Mouse (Mus musculus): ENCODE measurements around the gene Rpl29. TPM values are rescaled to one million over a fixed set of nuclear protein-coding genes. Genes with fewer than 3 reads are reported as not detected.

The Rpl29 gene
- total RNA-seq (2021), result 100 to 1,000 TPM; 456 to 462 TPM
- long read RNA-seq, experiment 1, transcript Rpl29-201 (4 exons, 710 nt), result minor isoform, 13 of 73 reads
- long read RNA-seq, experiment 1, transcript Rpl29-203 (4 exons, 733 nt), result major isoform, 55 of 73 reads
- long read RNA-seq, experiment 1, partial matches to known transcripts, result 1 of 73 reads
- long read RNA-seq, experiment 1, other reads (novel, unspliced or antisense), result 2 of 73 reads
- long read RNA-seq, experiment 2, transcript Rpl29-201 (4 exons, 710 nt), result minor isoform, 16 of 77 reads
- long read RNA-seq, experiment 2, transcript Rpl29-203 (4 exons, 733 nt), result major isoform, 59 of 77 reads
- long read RNA-seq, experiment 2, partial matches to known transcripts, result 0 of 77 reads
- long read RNA-seq, experiment 2, other reads (novel, unspliced or antisense), result 2 of 77 reads

DNA sequence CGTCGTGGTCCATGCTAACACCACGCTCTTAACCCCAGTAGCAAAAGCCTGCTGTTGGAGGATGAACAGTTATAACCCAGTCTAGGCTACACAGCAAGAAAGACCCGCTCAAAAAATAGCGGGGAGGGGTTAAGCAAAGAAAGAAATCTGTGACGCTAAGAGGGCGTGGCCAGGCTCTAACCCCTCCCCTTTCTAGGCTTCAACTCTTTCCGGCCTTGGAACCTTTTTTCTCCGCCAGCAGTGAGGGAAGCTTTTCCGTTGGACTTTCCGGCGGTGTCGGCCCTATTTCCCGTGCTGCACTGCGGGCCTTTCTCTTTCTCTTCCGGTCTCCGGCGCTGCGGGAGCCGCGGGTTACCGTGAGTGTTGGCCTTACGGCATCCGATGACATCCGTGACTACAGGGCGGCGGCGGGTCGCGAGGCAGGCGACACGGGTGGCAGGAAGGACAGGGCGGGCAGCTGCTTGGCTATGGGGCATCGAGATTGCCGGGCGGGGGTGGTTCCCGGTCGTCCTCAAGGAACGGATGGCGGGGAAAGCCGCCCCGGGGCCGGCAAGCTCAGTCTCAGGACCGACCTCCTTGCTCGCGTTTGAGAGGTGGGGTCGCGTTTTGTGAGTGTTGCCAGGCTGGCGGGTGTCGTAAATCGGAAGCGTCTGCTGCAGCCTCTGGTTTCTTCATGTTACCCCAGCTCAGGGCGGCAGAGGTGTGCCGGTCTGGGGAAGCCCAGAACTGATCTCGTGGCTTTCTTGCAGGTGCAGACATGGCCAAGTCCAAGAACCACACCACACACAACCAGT is at the start of gene Rpl29:
Rpl29 (plus strand) TSS at position 234 of the 794 bp plus-strand sequence.
- DNase-seq, result peak; percentile 93

DNA sequence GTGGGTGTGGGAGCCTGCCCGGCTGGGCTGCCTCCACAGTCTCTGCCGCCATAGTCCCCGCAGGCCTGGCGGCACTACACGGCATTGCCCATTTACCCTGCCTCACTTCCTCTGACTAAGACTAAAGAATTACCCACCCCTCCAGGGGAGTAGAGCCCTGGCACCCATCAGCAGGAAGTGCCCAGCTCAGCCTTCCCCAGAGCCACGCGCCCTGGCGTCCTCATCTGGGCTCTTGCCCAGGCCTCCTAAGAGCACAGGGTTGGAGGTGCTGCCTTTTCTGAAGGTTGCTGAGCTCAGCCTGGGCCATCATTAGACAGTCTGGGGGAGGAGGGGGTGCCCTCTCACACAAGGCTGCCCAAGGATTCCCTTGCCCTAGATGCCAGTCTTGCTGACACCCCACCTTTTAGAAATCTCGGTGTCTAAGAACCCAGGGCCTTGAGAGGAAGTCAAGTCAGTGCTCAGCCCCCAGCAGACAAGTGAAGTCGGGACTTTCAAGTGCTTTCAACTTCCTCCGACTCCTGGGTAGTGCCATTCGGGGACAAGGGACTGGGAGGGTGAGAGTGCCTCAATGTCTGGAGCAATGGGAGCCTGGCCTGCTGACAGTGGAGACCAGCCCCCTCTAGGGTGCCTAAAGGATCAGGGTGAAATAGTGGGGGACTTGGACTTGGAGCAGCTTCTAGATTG is 42.9 kb upstream of the Rpl29 start:
- no peak for DNase-seq

DNA sequence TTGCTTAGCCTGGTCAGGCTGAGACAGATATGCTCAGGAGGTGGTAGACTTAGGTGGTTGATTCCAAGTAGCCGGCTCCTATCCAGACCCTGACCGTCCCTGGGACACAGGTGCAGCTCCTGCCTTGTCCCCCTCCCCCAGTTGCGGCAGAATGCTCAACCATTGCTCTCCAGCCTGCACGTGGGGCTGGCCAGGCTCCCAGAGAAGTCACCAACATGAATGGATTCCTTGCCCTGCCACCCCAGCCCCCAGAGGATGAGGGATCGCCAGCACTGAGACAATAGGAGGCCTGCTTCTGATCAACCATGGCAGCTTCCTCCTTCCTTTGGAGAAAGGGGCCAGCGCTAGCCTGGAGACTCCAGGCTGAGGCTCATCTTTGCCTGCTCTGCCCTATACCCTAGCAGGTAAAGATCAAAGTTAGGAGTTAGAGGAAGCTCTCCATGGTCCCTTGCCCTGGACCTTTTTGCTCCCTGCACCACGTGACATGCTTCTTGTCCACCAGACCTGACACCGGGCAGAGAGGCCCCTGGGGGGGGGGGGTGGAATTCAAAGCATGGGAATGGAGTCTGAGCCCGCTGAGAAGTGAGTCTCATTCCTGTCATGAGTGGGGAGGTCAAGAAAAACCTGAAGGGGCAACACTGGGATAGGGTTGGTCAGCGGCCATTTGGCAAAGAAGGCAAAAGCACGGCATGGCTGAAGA is 36.3 kb upstream of the Rpl29 start:
- DNase-seq, result no peak

DNA sequence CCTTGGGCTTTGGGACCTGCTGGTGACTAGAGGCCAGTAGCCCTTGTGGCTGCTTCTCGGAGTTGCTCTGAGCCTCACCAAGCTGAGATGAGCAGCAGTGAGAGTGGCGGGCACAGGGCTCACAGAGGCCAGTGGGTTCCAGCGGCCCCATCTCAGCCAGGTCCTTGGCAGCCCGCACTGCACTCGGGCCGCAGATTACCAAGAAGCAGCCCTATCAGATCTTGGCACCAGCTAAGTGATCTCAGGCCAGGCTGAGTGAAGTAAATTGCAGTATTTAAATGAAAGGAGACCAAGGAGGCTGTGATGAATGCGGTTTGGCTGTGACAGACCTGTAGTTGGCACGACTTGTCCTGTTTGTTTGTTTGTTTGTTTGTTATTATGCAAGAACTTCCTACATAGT is 35.7 kb upstream of the Rpl29 start:
- no peak for DNase-seq

DNA sequence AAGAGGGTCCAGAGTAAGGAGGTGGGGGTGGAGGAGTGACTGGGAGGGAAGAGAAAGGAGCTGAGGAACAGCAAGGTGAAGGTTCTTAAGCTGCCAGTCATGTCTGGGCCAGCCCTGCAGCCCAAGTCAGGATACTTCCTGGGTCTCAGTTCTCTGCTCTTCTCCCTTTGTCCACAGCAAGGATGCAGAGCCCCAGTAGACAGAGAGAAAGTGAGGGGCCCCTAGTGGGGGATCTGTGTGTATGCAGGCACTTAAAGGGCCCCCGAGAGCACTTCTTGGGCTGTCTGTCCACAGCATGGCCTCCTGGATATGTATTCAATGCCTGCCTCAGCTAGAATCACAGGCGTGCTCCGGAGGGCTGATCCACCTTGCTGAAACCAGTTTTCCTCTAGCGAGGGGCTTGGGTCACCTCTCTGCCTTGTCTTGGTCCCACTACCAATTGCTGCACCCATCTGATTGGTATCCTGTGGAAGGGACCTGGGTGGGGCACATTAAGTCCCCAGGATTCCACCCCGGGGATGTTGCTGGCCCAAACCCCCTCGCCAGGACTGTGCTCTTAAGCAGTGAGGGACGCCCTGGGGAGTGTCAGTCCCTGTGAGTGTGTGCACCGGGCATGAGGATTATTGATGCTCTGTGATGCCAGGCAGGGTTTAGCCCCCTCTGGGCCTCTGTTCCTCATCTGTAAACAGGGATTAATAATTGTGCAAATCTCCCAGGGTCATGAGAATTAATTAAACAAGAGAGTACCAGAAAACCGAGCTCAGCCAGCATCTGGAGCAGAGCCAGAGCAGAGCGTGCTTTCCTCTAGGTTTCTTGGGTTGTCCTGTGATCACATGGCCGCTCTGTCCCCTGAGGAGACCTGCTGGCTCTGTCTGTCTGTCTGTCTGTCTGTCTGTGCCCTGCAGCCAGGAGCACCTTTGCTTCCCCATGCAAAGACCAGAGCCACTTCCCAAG is 34.3 kb upstream of the Rpl29 start:
- no peak for DNase-seq

DNA sequence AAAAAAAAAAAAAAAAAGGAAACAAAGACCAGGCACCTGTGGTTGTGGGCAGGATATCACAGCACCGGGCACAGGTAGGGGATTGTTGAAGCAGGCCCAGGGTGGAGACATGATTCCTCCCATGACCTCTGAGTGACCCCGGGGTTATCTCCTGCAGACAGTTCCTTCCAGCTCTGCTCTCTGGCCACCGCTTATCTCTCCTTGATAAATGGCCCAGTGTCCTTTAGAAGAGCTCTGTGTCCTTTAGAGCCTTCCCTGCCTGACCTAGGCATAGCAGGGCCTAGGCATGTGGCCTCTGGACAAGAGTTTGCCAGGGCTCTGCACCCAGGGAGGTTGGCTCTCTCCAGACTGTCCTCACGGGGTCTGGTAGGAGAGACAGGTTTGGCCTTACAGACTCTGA is 31.5 kb upstream of the Rpl29 start:
- no peak for DNase-seq

DNA sequence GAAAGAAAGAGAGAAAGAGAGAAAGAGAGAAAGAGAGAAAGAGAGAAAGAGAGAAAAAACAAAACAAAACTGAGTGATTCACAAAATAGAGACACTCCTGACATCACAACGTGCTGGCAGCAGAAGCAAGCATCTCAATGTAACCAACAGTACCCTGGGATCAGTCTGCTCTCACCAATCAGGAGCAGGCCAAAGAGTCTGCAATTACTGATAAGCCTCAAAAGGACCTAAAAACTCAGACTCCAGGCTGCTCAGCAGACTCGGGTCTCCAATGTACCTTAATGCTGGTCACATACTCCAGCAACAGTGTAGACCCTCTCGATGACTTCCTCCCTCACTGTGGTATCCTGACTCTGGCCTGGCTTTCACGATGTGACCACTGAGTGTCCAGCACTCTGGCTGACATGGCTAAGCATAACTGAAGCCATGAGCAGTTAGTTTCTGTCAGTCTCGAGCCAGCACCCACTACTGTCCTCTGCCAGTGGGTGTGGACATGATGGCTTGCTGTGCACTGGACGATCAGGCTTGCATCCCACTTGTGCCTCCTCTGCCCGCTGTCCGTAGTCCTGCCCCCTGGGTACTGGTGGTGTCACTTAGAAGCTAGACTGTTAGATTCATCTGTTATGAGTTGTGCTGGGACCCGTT is 30.5 kb upstream of the Rpl29 start:
- no peak for DNase-seq

DNA sequence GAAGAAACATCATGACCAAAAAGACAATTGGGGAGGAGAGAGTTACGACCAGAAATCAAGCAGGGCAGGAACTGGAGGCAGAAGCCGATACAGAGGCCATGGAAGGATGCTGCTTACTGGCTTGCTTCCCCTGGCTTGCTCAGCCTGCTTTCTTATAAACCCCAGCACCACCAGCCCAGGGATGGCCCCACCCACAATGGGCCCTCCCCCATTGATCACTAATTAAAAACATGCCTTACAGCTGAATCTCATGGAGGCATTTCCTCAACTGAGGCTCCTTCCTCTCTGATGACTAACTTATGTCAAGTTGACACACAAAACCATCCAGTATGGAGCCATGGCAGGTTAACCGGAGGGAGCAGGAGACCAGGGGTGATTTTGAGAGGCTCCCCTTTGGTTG is 29.4 kb upstream of the Rpl29 start:
- no peak for DNase-seq

DNA sequence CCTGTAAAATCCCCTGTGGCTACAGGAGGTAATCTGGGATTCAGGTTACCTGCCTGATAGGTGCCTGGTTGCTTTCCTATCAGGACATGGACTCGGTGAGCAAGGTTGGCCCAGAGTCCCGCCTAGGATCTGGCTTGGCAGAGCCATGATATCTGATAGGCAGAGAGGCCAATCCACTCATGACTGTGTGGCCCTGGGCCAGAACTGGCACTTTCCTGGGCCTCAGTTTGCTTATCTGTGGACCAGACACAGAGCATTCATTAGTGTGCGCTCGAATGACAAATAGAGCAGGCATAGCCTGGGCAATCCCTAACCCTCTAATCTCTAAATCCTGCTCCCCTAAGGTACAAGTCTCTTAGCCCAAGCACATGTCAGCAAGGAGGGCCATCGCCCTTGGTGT is 27.1 kb upstream of the Rpl29 start:
- DNase-seq, result no peak

DNA sequence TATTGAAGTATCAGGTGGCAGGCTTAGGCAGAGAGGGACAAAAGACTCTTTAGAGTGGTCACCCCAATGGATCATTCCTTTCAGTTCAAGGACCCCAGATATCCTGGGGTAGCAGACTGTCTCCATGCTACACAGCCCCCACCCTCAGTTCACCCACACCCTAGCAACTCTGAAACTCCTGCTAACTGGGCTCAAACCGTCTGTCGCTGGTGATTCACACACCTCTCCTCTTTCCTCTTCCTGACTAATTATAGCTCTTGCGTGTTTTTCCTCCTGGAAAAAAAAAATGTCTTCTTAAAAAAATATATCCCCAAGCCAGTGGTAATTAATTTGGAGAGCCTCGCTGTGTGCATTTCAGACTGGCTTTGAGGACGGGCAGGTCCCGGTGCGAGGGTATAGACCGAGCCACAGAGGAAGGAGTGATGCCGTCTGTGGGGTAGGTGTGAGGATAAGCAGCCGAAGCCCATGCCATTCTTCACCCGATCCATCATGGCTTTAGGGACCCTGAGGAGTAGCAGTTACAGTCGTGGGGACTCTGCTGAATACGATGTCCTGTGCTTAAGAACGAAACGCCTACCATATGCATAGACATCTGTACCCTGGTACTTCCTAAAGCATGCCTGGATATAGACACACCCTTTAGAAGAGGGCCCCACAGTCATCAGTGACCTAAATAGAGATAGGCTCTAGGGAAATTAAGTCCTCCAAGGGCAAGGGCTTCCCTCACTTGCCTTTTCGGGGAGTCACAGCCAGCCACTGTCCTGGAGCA is 26.5 kb upstream of the Rpl29 start:
- no peak for DNase-seq

DNA sequence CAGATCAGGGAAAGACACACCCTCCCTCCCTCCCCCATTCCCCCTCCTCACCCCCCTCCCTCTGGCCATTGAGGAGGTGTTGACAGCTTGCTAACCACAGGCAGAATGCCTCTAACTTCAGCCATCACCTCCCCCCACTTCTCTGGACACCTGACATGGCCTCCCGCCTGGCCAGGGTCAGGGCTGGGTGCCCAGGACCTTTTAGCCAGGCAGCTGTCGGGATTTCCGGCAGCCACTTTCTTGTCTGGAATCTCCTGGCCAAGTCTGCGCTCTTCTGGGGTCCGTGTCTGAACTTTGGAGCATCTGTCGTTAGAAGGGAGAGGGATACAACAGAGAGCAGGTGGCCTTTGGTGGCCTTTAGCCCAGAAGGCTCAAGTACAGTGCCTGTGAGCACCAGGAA is 24.0 kb upstream of the Rpl29 start:
- DNase-seq, result peak; percentile 71

DNA sequence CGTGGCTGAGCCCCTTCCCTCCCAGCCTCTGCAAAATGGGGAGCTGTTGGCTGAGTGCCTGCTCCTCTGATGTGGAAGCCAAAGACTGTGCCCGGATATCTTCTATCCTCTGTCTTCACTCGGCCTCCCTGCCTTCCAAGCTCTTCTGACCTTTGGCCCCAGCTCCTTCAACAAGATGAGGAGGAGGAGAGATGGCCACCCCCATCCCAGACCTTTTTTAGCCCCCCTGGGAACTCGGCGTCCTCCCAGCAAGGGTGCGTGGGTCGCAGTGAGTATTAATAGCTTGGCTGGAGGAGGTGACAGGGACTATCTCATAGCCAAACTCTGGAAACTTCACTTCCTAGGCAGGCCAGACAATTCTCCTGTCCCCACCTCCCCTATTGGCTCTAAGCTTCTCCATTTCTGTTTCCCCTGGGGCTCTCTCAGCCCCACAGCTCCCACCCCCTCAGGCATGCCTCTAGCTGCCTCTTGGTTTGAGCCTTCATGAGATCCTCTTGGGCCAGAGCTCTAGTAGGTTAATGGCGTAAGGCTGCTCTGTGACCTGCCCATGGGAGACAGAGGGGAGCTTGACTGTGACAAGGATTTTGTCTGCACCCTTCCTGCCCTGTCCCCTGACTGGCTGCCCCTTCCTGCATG is 22.7 kb upstream of the Rpl29 start:
- no peak for DNase-seq

DNA sequence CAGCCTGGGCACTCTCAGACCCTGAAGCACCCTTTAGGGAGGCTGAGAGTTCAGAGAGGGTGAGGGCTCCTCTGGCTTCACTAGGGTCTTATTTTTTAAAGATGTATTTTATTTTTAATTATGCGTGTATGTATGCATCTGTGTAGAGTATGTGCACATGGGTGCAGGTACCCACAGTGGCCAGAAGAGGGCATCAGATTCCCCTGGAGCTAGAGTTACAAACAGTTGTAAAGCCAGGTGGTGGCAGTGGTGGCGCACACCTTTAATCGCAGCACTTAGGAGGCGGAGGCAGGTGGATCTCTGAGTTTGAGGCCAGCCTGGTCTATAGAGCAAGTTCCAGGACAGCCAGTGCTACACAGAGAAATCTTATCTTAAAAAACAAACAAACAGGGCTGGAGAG is 20.2 kb upstream of the Rpl29 start:
- DNase-seq, result no peak

DNA sequence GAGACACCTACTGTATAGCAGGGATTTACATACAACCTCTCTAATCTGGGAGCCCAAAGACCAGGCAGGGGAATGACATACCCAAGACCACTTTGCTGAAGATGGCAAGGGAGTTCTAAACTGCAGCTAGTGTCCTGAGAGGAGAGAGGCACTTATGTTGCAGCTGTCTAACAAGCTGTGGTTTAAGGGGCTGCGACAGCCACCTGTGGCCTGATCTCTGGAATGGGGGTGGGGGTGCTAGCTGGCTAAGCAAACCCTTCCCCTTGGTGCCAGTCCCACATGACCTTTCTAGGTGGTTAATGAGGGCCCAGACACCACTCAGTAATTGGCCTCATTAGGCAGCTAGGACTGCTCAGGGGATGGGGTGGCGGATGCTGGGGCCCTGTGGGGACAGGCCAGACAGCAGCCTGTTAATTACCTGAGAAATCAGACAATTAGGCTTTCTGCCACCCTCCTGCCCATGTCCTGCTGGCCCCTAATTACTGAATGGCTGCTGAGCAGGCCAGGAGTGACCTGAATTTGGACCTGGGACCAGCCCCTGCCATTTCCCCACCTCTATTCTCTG is 19.1 kb upstream of the Rpl29 start:
- no peak for DNase-seq

DNA sequence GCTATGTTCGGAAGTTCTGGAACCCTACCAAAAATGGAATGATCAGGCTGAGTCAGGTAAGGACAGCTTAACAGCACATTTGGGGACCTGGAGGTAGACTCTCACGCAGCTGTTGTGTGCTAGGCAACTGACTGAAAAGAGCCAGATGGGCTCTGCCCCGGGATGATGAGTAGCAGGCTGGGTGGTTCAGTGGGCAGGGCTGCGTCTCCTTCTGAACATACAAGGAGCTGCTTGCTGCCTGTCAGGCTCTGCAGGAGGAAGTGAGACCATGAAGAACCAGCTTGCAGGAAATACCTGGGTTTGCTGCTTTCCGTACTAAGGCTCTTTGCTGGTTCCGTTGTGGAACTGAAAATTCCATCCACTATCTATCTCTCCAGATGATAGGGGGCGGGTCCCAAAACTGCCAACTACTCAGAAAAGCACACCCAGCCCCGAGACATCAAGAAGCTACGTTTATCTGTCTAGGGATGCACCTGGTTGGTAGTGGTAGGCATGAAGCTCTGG is 18.1 kb upstream of the Rpl29 start:
- no peak for DNase-seq

DNA sequence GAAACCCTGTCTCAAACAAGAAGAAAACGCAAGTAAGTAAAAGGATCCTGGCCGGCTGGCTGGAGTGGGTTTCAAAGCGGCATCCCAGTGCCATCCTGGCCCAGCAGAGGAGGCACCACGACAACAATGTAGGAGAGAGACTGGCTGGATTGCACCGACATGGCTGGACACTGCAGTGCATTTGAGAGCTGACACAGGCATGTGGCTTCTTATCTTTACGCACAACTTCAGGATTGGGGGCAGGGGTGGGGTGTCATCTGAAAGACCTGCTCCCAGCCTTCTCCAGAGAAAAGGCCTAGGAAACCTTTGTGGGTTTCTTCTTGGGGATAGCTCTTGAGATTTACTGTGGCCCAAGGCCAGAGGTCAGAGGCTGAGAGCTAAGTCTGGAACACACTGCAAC is 17.5 kb upstream of the Rpl29 start:
- DNase-seq, result no peak

DNA sequence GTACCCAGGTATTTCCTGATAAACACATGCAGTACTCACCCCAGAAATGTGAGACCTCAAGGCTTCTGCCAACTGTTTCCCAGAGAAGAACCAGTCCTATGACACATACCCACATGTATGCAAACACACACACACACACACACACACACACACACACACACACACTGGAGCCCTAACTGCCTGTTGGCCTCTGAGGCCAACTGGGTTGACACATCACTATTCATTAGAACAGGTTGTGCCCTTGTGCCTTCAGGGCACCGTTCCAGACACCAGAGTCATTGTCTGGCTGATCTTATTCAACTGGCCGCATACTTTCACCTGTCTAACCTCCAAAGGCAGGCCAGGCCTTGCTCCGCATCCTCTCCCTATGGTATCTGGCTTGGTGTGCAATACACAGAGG is 17.0 kb upstream of the Rpl29 start:
- DNase-seq, result no peak

DNA sequence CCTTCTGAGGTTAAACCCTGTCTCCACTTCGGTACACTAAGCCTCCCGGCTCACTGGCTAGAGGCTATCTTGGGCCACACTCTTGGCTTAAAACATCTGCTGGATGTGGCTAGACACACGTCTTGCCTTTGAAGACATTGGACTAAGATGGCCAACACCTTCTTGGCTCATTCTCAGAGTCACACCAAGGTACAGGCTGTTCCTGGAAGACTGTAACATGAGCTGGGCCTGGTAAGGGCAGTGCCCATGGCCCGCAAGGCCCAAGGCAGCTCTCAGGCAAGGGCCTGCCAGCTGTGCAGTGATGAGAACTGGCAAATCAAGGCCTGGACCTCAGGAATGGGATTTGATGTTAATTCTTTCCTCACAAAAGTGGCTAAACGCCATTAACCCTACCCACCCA is 15.6 kb upstream of the Rpl29 start:
- DNase-seq, result no peak

DNA sequence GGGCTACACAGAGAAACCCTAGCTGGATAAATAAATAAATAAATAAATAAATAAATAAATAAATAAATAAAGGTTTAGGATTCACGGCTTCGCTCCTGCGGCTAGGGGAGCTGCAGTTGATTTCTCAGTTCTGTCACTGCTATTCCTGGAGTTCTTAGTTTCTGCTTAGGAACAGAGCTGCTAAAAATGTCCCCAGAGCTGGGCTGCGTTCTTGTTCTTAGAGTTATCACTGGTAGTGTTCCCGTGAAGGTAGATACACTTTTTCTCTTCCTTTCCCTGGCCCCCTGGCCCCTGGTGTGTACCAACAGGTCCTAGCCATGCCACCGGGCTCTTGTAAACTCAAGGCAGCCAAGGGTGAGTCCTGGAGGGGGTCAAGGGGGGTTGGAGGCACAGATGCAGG is 12.4 kb upstream of the Rpl29 start:
- no peak for DNase-seq
